Mouse (Mus musculus): ENCODE data around the gene Slc43a3.

DNA sequence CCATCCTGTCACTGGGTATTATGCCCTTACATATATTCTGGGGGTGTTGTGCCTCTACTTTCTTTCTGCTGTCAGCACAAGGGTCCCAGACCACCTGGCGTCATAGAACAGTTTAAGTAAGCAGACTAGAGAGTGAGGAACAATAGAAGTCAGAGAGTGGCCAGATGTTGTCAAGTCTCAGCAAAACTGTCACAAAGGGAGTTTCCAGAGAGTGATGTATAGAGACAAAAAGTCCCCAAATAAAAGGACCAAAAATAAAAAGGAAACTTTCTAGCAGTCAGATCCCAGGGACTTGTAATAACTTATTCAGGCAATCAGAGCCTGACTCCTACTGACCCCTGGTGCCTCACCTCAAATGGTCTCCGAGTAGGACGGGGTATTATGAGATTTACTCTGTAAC lies 25.5 kb downstream of the Slc43a3 start:
- TF ChIP-seq CTCF (IDR thresholded peaks at IDR 0.05; ENCODE audit: borderline replicate concordance, extremely low read depth, insufficient read depth, insufficient read length) (no peak), POLR2A (IDR thresholded peaks at IDR 0.05; ENCODE audit: borderline replicate concordance, extremely low read depth, insufficient read depth, insufficient read length, poor library complexity, severe bottlenecking) (no peak)

Measured in brain, embryonic 14.5 days (tissue).